Mouse (Mus musculus) limb, embryonic 14.5 days (tissue): ENCODE data around the gene Arhgap25. TPM values are rescaled to one million over a fixed set of nuclear protein-coding genes. Genes with fewer than 3 reads are reported as not detected.

Experiments
- ATAC-seq: fragments of 200-750 bp; cut with Nextera tagmentation; 2 replicates; pipeline ENCODE4 v1.8.0; 2017; ENCODE audit warnings: low read depth, moderate number of reproducible peaks, moderate TSS enrichment; ENCODE audit not compliant: low FRiP score
- DNase-seq: peaks from one replicate; pipeline ENCODE4 v3.0.0-alpha.2; 2015; ENCODE audit warnings: low spot score
- H3K27ac ChIP-seq: fragments of 300-500 bp; sonication (generic); replicated peaks from 2 replicates; pipeline ENCODE4 v1.5.1; 2014; ENCODE audit warnings: low read depth, mild to moderate bottlenecking, low read length, moderate library complexity, mixed read lengths
- H3K27me3 ChIP-seq: fragments of 300-500 bp; sonication (generic); 2 replicates; pipeline ENCODE4 v1.6.1; 2014; ENCODE audit warnings: low read length, mixed read lengths; ENCODE audit not compliant: control insufficient read depth, insufficient read depth
- H3K36me3 ChIP-seq: fragments of 300-500 bp; sonication (generic); 2 replicates; pipeline ENCODE4 v1.6.1; 2014; ENCODE audit warnings: mild to moderate bottlenecking, low read length, moderate library complexity, mixed read lengths; ENCODE audit not compliant: control insufficient read depth, insufficient read depth
- H3K4me1 ChIP-seq: fragments of 300-500 bp; sonication (generic); 2 replicates; pipeline ENCODE4 v1.6.1; 2014; ENCODE audit warnings: antibody characterized with exemption, low read length, mixed read lengths; ENCODE audit not compliant: control insufficient read depth, insufficient read depth
- H3K4me2 ChIP-seq: fragments of 300-500 bp; sonication (generic); replicated peaks from 2 replicates; pipeline ENCODE4 v1.6.1; 2014; ENCODE audit warnings: low read depth, mild to moderate bottlenecking, low read length, moderate library complexity; ENCODE audit not compliant: severe bottlenecking
- H3K4me3 ChIP-seq: fragments of 300-500 bp; sonication (generic); replicated peaks from 2 replicates; pipeline ENCODE4 v1.5.1; 2014; ENCODE audit warnings: low read length
- H3K9ac ChIP-seq: fragments of 300-500 bp; sonication (generic); 2 replicates; pipeline ENCODE4 v1.6.1; 2014; ENCODE audit warnings: mild to moderate bottlenecking, low read depth, low read length, moderate library complexity; ENCODE audit not compliant: severe bottlenecking
- H3K9me3 ChIP-seq: fragments of 300-500 bp; sonication (generic); 2 replicates; pipeline ENCODE4 v1.6.1; 2016; ENCODE audit warnings: low read length; ENCODE audit not compliant: control insufficient read depth
- POLR2A ChIP-seq: fragments of 200-500 bp; IDR thresholded peaks from 2 replicates; pipeline ENCODE4 v1.8.0; 2012; ENCODE audit warnings: inconsistent platforms, mild to moderate bottlenecking, moderate library complexity, borderline replicate concordance; ENCODE audit not compliant: insufficient read depth, insufficient read length; ENCODE audit errors: extremely low read depth
- WGBS: fragments of 180-500 bp; shearing (Covaris S2); extraction: QIAGEN DNeasy Blood & Tissue Kit; methylation state at CpG from one replicate; pipeline ENCODE4 v1.1.7; 2014; 5-methylcytosine and 5-hydroxymethylcytosine counted together
- polyA plus RNA-seq, 2 experiments: library from polyadenylated mRNA; depleted of rRNA in 1 of 2; stranded (reverse) in 1 of 2; unstranded in 1 of 2; fragments of >200 nt; fragmentation: Nextera tagmentation in 1 of 2; extraction: Ambion mirVana in 1 of 2; gene quantifications; 2 replicates each; pipeline versions ENCODE4 v1.2.1 to v1.2.3; 2012 to 2014

The Arhgap25 gene
- polyA plus RNA-seq, 2 experiments, result 3.2 to 6.4 TPM

GRCm38 (mm10) chr6:87447217-87447616, 85.8 kb downstream of the Arhgap25 start:
- no peaks in the 10 kb centered on the region for H3K27me3 ChIP-seq
- no peak overlapping the region for H3K4me2 ChIP-seq
- H3K27ac ChIP-seq, result no peak overlapping the region
- 87% methylated on average over 4 of the region's 4 CpGs for WGBS
- no peak for TF ChIP-seq POLR2A
- H3K4me3 ChIP-seq, result no peak overlapping the region
- H3K36me3 ChIP-seq, result no peaks in the 10 kb centered on the region
- DNase-seq (no peak), ATAC-seq (no peak)
- H3K4me1 ChIP-seq, result no peaks in the 10 kb centered on the region
- no peak overlapping the region for H3K9ac ChIP-seq
- H3K9me3 ChIP-seq, result no peaks in the 10 kb centered on the region

DNA sequence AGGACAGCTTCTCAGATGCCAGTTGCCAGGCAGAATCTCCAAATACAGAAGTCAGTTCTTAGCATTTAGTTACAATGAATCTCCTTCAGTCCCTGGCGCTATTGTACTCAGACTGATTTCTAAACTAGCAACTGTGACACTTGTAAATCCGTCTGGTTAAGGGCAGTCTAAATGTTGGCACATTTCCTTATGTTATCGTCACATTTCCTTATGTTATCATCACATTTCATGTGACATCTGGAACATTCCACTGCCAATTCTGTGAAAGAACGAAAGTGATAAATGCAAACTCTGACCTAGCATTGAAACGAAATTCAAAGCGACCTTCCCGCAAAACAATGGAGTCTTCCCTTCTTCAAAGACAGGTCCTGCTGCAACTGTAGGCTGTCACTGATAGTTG, 87.8 kb downstream of the Arhgap25 start:
- H3K36me3 ChIP-seq, result no peaks in the 10 kb centered on the region
- ATAC-seq (no peak), DNase-seq (no peak)
- H3K9me3 ChIP-seq, result no peaks in the 10 kb centered on the region
- no peak for TF ChIP-seq POLR2A
- no peak overlapping the region for H3K4me2 ChIP-seq
- no peak overlapping the region for H3K9ac ChIP-seq
- H3K27ac ChIP-seq, result no peak overlapping the region
- no peaks in the 10 kb centered on the region for H3K27me3 ChIP-seq
- H3K4me3 ChIP-seq, result no peak overlapping the region
- no peaks in the 10 kb centered on the region for H3K4me1 ChIP-seq
- 80% methylated on average over 7 of the region's 7 CpGs for WGBS

DNA sequence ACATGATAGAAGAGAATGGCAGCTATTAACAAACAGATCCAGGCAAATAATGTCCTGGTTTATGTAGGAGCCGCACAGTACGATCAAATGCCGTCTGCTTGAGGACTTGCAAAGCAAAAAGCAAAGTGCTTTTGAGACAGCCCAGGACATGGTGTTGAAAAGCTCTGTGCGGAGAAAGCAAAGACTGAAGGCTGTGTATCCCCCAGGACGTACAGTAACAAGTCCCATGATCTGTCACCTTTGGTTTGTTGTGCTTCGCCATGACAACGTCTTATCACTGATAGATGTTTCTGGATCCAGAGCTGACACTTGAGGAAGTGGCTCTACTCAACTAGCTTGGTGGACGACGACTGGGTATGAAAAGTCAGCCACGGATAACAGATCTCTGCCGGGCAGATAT, 89.8 kb downstream of the Arhgap25 start:
- no peak overlapping the region for H3K27ac ChIP-seq
- no peaks in the 10 kb centered on the region for H3K27me3 ChIP-seq
- no peaks in the 10 kb centered on the region for H3K4me1 ChIP-seq
- H3K9ac ChIP-seq, result no peak overlapping the region
- TF ChIP-seq POLR2A, result no peak
- ATAC-seq (no peak), DNase-seq (no peak)
- 84% methylated on average over 11 of the region's 11 CpGs for WGBS
- no peak overlapping the region for H3K4me3 ChIP-seq
- H3K4me2 ChIP-seq, result no peak overlapping the region
- no peaks in the 10 kb centered on the region for H3K9me3 ChIP-seq
- no peaks in the 10 kb centered on the region for H3K36me3 ChIP-seq

DNA sequence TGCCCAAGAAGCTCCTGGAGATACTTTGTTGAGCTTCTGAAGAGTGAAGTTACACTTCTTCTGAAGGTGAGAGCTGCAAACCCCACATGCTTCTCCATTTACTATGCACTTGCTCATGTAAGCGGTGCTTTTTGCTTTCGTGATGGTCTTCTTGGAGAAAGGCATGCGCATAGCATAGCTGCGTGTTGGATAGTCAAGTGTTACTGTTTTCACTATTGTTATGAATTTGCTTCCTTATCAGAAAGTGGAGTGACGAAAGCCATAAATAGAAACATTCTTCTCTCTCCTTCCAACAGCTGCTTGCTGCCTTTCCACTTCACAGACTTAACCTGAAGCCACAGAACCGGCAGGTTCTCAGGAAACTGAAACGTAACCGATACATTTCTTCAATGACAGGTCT, 96.3 kb downstream of the Arhgap25 start:
- Histone ChIP-seq H3K27me3 (no peaks in the 10 kb centered on the region), H3K9me3 (no peaks in the 10 kb centered on the region), H3K36me3 (no peaks in the 10 kb centered on the region), H3K9ac (no peak overlapping the region), H3K4me2 (no peak overlapping the region), H3K4me3 (no peak overlapping the region), H3K27ac (no peak overlapping the region), H3K4me1 (no peaks in the 10 kb centered on the region)
- no peak for ATAC-seq
- no peak for DNase-seq
- no peak for TF ChIP-seq POLR2A
- 85% methylated on average over 8 of the region's 8 CpGs for WGBS

GRCm38 (mm10) chr6:87435791-87436190, 97.3 kb downstream of the Arhgap25 start:
- WGBS, result 94% methylated on average over 3 of the region's 3 CpGs

GRCm38 (mm10) chr6:87428487-87429044, 104.5 kb downstream of the Arhgap25 start, which contains the start of gene Bmp10:
Bmp10 (plus strand) TSS chr6:87428994.
- Histone ChIP-seq H3K27ac (no peak within 1 kb of the TSS), H3K36me3 (no peaks in the 10 kb centered on the region), H3K4me3 (no peak within 1 kb of the TSS), H3K4me1 (no peaks in the 10 kb centered on the region), H3K9ac (no peak within 1 kb of the TSS), H3K27me3 (no peaks in the 10 kb centered on the region), H3K9me3 (no peaks in the 10 kb centered on the region), H3K4me2 (no peak within 1 kb of the TSS)
- no peak for TF ChIP-seq POLR2A
- WGBS, result 64% methylated on average over 7 of the region's 7 CpGs
- ATAC-seq (no peak), DNase-seq (no peak)

More at GRCm38 (mm10) chr6:87435791-87436190, 97.3 kb downstream of the Arhgap25 start:
- Histone ChIP-seq H3K4me3 (no peak overlapping the region), H3K27me3 (no peaks in the 10 kb centered on the region), H3K27ac (no peak overlapping the region), H3K4me1 (no peaks in the 10 kb centered on the region), H3K4me2 (no peak overlapping the region), H3K9ac (no peak overlapping the region), H3K36me3 (no peaks in the 10 kb centered on the region), H3K9me3 (no peaks in the 10 kb centered on the region)
- TF ChIP-seq POLR2A, result no peak
- DNase-seq (no peak), ATAC-seq (no peak)
